14 mouse cellular contexts compared by ENCODE assay signal in genomic region chr5:118436035-118436434, GRCm38 (mm10).
"Had no signal": no experiment of that assay in that cellular context is flagged by ENCODE, and none has a peak within 500 bp of the region (broad histone marks: within the 10 kb centered on the region; RNA-seq: fewer than 3 reads in every experiment).

No protein-coding gene starts in this region.

- H3K4me3 ChIP-seq: midbrain, embryonic 12.5 days; neural tube, embryonic 12.5 days; stomach, embryonic 15.5 days had no signal

- DNase-seq: lung, adult 18-20 months; lung, embryonic 14.5 days; lung, postnatal 10 days; lung, postnatal 4 days; midbrain, embryonic 14.5 days; right cerebral cortex, postnatal 14 days; thymus, adult 2 months; thymus, postnatal 25 days; thymus, postnatal 4 days had no signal

- H3K36me3 ChIP-seq: midbrain, embryonic 10.5 days; midbrain, embryonic 12.5 days; neural tube, embryonic 12.5 days; stomach, embryonic 15.5 days had no signal

- H3K27ac ChIP-seq: midbrain, embryonic 10.5 days; midbrain, embryonic 12.5 days; neural tube, embryonic 12.5 days; stomach, embryonic 15.5 days; stomach, postnatal 0 days had no signal

- H3K9ac ChIP-seq: lung, embryonic 14.5 days; midbrain, embryonic 12.5 days; neural tube, embryonic 12.5 days; stomach, embryonic 15.5 days had no signal

- H3K9me3 ChIP-seq: midbrain, embryonic 10.5 days; neural tube, embryonic 12.5 days; stomach, embryonic 15.5 days had no signal
